Mouse (Mus musculus) colon, adult 2 months (tissue): ENCODE data around the gene Ambn. TPM values are rescaled to one million over a fixed set of nuclear protein-coding genes. Genes with fewer than 3 reads are reported as not detected.

Experiments used
- polyA plus RNA-seq: library from polyadenylated mRNA; depleted of rRNA; stranded (reverse); fragments of >200 nt; gene quantifications from 2 replicates; pipeline ENCODE4 v1.2.3, GENCODE M21; 2012; rRNA removed

Gene Ambn
- polyA plus RNA-seq = not detected in 2 replicates

GRCm38 (mm10) chr5:88455691-88456090, at the start of gene Ambn:
Ambn (plus strand) TSS chr5:88455991.

GRCm38 (mm10) chr5:88487675-88488074, 31.9 kb downstream of the Ambn start, which contains the start of gene Enam:
Enam (plus strand) TSS chr5:88487975.

Other genes with a start within 250 kb of the Ambn start
- gene Gm7714, start 187.1 kb upstream of the Ambn start, polyA plus RNA-seq = not detected in 2 replicates
- gene Prol1, start 138.7 kb upstream of the Ambn start, polyA plus RNA-seq = not detected in 2 replicates
- not detected in 2 replicates for gene Amtn, start 79.9 kb upstream of the Ambn start, polyA plus RNA-seq
- gene Enam, start 32.0 kb downstream of the Ambn start, polyA plus RNA-seq = not detected in 2 replicates
- gene Jchain, start 71.9 kb downstream of the Ambn start, polyA plus RNA-seq = 300 and 332 TPM in 2 replicates
- 8.1 and 9.0 TPM in 2 replicates for gene Utp3, start 98.5 kb downstream of the Ambn start, polyA plus RNA-seq
- 6.1 and 6.2 TPM in 2 replicates for gene Rufy3, start 109.0 kb downstream of the Ambn start, polyA plus RNA-seq
- gene Grsf1, start 220.2 kb downstream of the Ambn start, polyA plus RNA-seq = 34.8 and 38.9 TPM in 2 replicates